Mouse (Mus musculus) embryonic facial prominence, embryonic 14.5 days (tissue): ENCODE results near the gene Gimap1. TPM values are rescaled to one million over a fixed set of nuclear protein-coding genes. Genes with fewer than 3 reads are reported as not detected.

Experiments
- ATAC-seq: fragments of 200-750 bp; cut with Nextera tagmentation; 2 replicates; pipeline ENCODE4 v1.8.0; 2017; ENCODE audit warnings: low read depth, moderate number of reproducible peaks, moderate TSS enrichment
- DNase-seq: peaks from one replicate; pipeline ENCODE4 v3.0.0-alpha.2; 2015; ENCODE audit warnings: low spot score
- H3K27ac ChIP-seq: fragments of 300-500 bp; sonication (generic); replicated peaks from 2 replicates; pipeline ENCODE4 v1.5.1; 2014; ENCODE audit warnings: low read depth, mild to moderate bottlenecking, low read length, moderate library complexity
- H3K27me3 ChIP-seq: fragments of 300-500 bp; sonication (generic); replicated peaks from 2 replicates; pipeline ENCODE4 v1.6.1; 2014; ENCODE audit warnings: low read length; ENCODE audit not compliant: control insufficient read depth, insufficient read depth
- H3K36me3 ChIP-seq: fragments of 300-500 bp; sonication (generic); 2 replicates; pipeline ENCODE4 v1.6.1; 2014; ENCODE audit warnings: low read length, mixed read lengths; ENCODE audit not compliant: control insufficient read depth, insufficient read depth
- H3K4me1 ChIP-seq: fragments of 300-500 bp; sonication (generic); 2 replicates; pipeline ENCODE4 v1.6.1; 2014; ENCODE audit warnings: antibody characterized with exemption, low read length; ENCODE audit not compliant: control insufficient read depth, insufficient read depth
- H3K4me2 ChIP-seq: fragments of 300-500 bp; sonication (generic); 2 replicates; pipeline ENCODE4 v1.6.1; 2014; ENCODE audit warnings: low read depth, mild to moderate bottlenecking, low read length, moderate library complexity, mixed read lengths
- H3K4me3 ChIP-seq: fragments of 300-500 bp; sonication (generic); 2 replicates; pipeline ENCODE4 v1.5.1; 2014; ENCODE audit warnings: low read depth, mild to moderate bottlenecking, low read length
- H3K9ac ChIP-seq: fragments of 300-500 bp; sonication (generic); 2 replicates; pipeline ENCODE4 v1.6.1; 2014; ENCODE audit warnings: low read depth, mild to moderate bottlenecking, low read length, moderate library complexity, mixed read lengths
- H3K9me3 ChIP-seq: fragments of 300-500 bp; sonication (generic); 2 replicates; pipeline ENCODE4 v1.6.1; 2016; ENCODE audit warnings: low read length; ENCODE audit not compliant: control insufficient read depth
- WGBS: fragments of 180-500 bp; shearing (Covaris S2); extraction: QIAGEN DNeasy Blood & Tissue Kit; methylation state at CpG from one replicate; pipeline ENCODE4 v1.1.7; 2014; 5-methylcytosine and 5-hydroxymethylcytosine counted together
- polyA plus RNA-seq: library from polyadenylated mRNA; unstranded; fragments of >200 nt; fragmentation: Nextera tagmentation; extraction: Ambion mirVana; gene quantifications from 2 replicates; pipeline ENCODE4 v1.2.1, GENCODE M21; 2014

The Gimap1 gene
- polyA plus RNA-seq, 1 experiment from 2014 or later = 12.7 TPM

DNA sequence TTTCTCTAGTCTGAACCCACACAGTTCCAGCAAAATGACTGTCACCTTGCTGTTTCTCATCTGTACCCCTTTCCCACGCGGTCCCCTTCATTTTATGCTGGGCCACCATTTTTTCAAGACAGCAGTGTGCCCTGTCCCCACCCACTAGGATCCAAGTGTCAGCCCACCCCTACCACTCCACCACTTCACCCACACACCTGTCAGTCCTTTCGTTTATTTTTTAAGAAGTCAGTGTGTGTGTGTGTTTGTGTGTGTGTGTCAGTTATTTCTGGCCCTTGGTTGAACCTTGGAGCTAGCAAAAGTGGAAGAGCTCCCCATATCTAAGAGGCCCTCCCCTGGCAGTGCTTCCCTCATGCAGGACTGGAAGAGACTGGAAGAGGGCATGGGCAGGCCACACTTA lies 30.1 kb downstream of the Gimap1 start:
- no peak overlapping the region for H3K4me3 ChIP-seq
- no peaks in the 10 kb centered on the region for H3K4me1 ChIP-seq
- H3K27ac ChIP-seq = no peak overlapping the region
- no peak for ATAC-seq
- H3K36me3 ChIP-seq = no peaks in the 10 kb centered on the region
- DNase-seq = no peak
- no peaks in the 10 kb centered on the region for H3K9me3 ChIP-seq
- whole genome bisulfite sequencing = 86% methylated on average over 3 of the region's 3 CpGs
- no peak overlapping the region for H3K9ac ChIP-seq
- H3K4me2 ChIP-seq = no peak overlapping the region
- H3K27me3 ChIP-seq = no peaks in the 10 kb centered on the region

DNA sequence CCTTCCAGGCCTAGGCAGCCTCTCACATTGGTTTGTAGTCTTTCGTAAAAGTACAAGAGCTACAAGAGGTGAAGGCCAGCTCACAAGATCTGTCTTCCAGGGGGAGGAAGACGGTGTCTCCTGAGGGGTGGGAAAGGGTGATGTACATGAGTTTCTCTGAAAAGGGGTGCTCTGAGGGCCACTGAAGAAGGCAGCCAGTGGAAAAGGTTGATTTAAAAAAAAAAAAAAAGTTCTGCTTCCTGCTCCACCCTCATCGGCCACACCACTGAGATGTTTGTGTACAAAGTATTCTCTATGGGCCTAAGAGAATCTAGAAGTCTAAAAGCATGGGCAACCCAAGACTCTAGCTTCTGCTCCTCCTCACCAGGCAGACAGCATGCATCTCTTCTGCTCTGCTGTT lies 31.8 kb downstream of the Gimap1 start, which contains the start of gene Gimap3:
Gene Gimap3, minus strand, starts transcription at position 156 of the 400 bp plus-strand sequence.
- H3K9ac ChIP-seq = no peak within 1 kb of the TSS
- no peaks in the 10 kb centered on the region for H3K36me3 ChIP-seq
- no peak within 1 kb of the TSS for H3K4me3 ChIP-seq
- DNase-seq (no peak), ATAC-seq (no peak)
- no peaks in the 10 kb centered on the region for H3K9me3 ChIP-seq
- 89% methylated on average over 3 of the region's 3 CpGs for WGBS
- no peak within 1 kb of the TSS for H3K4me2 ChIP-seq
- H3K27ac ChIP-seq = no peak within 1 kb of the TSS
- no peaks in the 10 kb centered on the region for H3K27me3 ChIP-seq
- no peaks in the 10 kb centered on the region for H3K4me1 ChIP-seq

DNA sequence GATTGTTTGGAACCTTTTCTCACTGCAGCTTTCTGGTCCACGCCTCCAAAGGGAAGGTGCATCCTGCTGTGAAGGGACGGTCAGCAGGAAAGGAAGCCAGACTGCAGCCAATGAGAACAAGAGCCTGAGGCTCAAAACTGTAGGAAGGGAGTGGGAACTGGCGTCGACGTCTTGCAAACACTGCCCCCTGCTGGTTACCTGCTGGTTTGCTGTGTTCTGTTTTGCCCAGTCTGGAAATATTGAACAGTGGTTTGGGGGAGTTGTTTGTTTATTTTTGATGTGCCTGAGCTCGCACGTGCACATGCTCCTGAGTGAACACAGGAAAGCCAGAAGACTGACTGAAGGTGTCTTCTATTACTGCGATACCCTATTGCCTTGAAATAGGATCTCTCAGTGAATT lies 33.2 kb downstream of the Gimap1 start:
- ATAC-seq (0 out of 2 replicates have a peak, but pooled peaks have one; percentile 44), DNase-seq (peak; percentile 78)
- Histone ChIP-seq H3K4me1 (no peaks in the 10 kb centered on the region), H3K36me3 (no peaks in the 10 kb centered on the region), H3K9me3 (no peaks in the 10 kb centered on the region), H3K27ac (no peak overlapping the region), H3K27me3 (no peaks in the 10 kb centered on the region), H3K9ac (no peak overlapping the region), H3K4me2 (peak overlapping the region; percentile 28; the same call in 1 of the 2 replicates), H3K4me3 (no peak overlapping the region)
- 11% methylated on average over 8 of the region's 8 CpGs for WGBS

DNA sequence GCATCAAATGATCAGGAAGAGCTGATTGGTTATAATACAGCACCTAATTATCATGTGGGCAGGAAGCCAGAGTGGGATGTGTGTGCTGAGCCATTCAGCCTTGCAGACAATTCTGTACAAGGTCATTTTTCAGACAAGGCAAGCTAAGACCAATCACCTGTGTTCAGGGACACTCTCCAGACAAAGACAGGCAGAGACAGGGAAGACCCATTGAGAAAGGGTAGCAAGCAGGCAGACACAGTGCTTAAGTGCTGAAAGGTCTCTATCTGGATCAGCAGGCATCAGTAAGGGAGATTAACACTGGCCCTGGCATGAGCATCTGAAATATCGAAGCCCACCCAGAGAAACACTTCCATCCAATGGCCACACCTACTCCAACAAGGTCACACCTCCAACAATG lies 45.6 kb downstream of the Gimap1 start:
- Histone ChIP-seq H3K9ac (no peak overlapping the region), H3K27me3 (no peaks in the 10 kb centered on the region), H3K9me3 (no peaks in the 10 kb centered on the region), H3K36me3 (no peaks in the 10 kb centered on the region), H3K27ac (no peak overlapping the region), H3K4me1 (no peaks in the 10 kb centered on the region), H3K4me2 (no peak overlapping the region), H3K4me3 (no peak overlapping the region)
- WGBS = 86% methylated on average over 1 of the region's 1 CpGs
- ATAC-seq = no peak
- DNase-seq = no peak

DNA sequence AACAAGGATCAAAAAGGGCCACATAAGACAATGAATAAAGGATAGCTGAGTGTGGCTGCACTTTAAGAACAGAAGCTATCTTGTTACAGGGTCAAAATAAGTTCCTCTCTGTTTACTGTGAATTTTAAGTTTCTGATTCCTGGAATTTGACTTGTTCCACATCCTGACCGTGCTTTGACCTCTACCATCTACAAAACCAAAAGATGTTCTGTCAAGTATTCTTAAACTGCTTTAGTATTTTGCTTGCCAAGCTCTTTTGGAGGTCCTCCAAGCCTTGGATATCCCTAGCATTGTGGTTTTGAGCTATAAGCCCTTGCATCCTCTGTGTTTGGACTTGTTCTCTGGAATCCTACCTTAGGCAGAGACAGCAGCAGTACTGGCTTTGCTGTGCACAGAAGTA lies 46.3 kb downstream of the Gimap1 start:
- no peaks in the 10 kb centered on the region for H3K36me3 ChIP-seq
- WGBS = 45% methylated on average over 1 of the region's 1 CpGs
- no peaks in the 10 kb centered on the region for H3K4me1 ChIP-seq
- H3K9me3 ChIP-seq = no peaks in the 10 kb centered on the region
- no peak overlapping the region for H3K9ac ChIP-seq
- H3K4me2 ChIP-seq = no peak overlapping the region
- ATAC-seq (peak; percentile 81), DNase-seq (peak; percentile 92)
- H3K4me3 ChIP-seq = no peak overlapping the region
- H3K27ac ChIP-seq = no peak overlapping the region
- H3K27me3 ChIP-seq = no peaks in the 10 kb centered on the region

DNA sequence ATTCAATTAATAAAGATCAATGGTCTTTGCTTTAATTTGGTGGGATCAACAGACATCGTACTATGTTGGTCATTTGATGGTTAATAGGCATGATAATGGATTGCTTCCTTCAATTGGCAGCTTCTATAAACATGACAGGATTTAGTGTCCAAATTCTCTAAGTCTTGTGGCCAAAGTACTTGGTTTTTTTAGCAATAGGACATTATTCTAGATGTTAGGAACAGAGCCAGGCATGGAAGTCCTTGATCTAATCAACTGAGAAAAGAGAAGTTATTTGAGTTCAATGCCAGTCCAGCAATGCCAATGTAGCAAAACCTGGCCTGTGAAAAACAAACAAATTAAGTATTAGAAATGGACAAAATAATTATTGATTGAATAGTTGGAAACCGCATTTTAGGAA lies 46.7 kb downstream of the Gimap1 start:
- no peak overlapping the region for H3K27ac ChIP-seq
- no peak overlapping the region for H3K4me2 ChIP-seq
- no peak for ATAC-seq
- DNase-seq = no peak
- H3K27me3 ChIP-seq = no peaks in the 10 kb centered on the region
- H3K9ac ChIP-seq = no peak overlapping the region
- no peaks in the 10 kb centered on the region for H3K36me3 ChIP-seq
- 71% methylated on average over 2 of the region's 2 CpGs for WGBS
- H3K9me3 ChIP-seq = no peaks in the 10 kb centered on the region
- no peaks in the 10 kb centered on the region for H3K4me1 ChIP-seq
- H3K4me3 ChIP-seq = no peak overlapping the region

DNA sequence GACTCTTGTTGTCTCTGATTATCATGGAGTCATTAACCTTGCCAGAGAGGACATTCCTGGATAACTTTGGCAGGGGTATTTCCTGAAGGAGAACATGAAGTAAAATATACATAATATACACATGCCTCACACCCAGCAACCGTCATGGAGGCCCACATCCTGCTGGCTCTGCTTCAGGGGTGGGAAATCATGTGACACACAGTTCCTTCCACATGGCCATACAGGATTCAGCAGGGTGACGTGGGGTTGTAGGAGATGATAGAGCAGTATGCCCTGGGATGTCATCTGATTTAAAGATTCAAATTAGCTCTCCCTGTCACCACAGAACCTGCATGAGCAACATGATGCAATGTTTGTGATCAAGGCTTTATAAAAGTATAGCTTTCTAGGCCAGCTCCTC lies 49.0 kb downstream of the Gimap1 start:
- Histone ChIP-seq H3K9me3 (no peaks in the 10 kb centered on the region), H3K36me3 (no peaks in the 10 kb centered on the region), H3K4me2 (no peak overlapping the region), H3K9ac (no peak overlapping the region), H3K27me3 (no peaks in the 10 kb centered on the region), H3K4me3 (no peak overlapping the region), H3K27ac (no peak overlapping the region), H3K4me1 (no peaks in the 10 kb centered on the region)
- ATAC-seq (no peak), DNase-seq (no peak)
- 89% methylated on average over 2 of the region's 2 CpGs for WGBS

Other genes with a start within 250 kb of the Gimap1 start
- gene Atp6v0e2, start 201.4 kb upstream of the Gimap1 start, polyA plus RNA-seq = 22.8 TPM in 2 replicates
- 6.7 and 6.8 TPM in 2 replicates for gene Lrrc61, start 184.3 kb upstream of the Gimap1 start, polyA plus RNA-seq
- 21.9 and 29.1 TPM in 2 replicates for gene Rarres2, start 166.3 kb upstream of the Gimap1 start, polyA plus RNA-seq
- not detected in 2 replicates for gene Gm45021, start 149.4 kb upstream of the Gimap1 start, polyA plus RNA-seq
- gene Repin1, start 145.2 kb upstream of the Gimap1 start, polyA plus RNA-seq = 23.1 and 23.4 TPM in 2 replicates
- not detected in 2 replicates for gene Gm44965, start 145.1 kb upstream of the Gimap1 start, polyA plus RNA-seq
- 5.9 and 6.1 TPM in 2 replicates for gene Zfp775, start 137.0 kb upstream of the Gimap1 start, polyA plus RNA-seq
- gene AI854703, start 112.3 kb upstream of the Gimap1 start, polyA plus RNA-seq = 0.77 and 0.90 TPM in 2 replicates
- 0.46 and 0.93 TPM in 2 replicates for gene Gimap8, start 91.8 kb upstream of the Gimap1 start, polyA plus RNA-seq
- gene Gimap9, start 62.9 kb upstream of the Gimap1 start, polyA plus RNA-seq = 7.4 and 9.1 TPM in 2 replicates
- gene Gimap4, start 54.5 kb upstream of the Gimap1 start, polyA plus RNA-seq = 12.6 and 13.3 TPM in 2 replicates
- 19.6 and 22.8 TPM in 2 replicates for gene Gimap6, start 30.8 kb upstream of the Gimap1 start, polyA plus RNA-seq
- 3.2 TPM in 1 of 2 replicates, not detected in the other for gene Gm28053, start 20.4 kb upstream of the Gimap1 start, polyA plus RNA-seq
- gene Gimap7, start 20.4 kb upstream of the Gimap1 start, polyA plus RNA-seq = not detected in 2 replicates
- 5.2 and 5.3 TPM in 2 replicates for gene Gimap5, start 7.1 kb downstream of the Gimap1 start, polyA plus RNA-seq
- not detected in 2 replicates for gene Gimap3, start 31.8 kb downstream of the Gimap1 start, polyA plus RNA-seq
- gene Tmem176a, start 101.9 kb downstream of the Gimap1 start, polyA plus RNA-seq = 92.7 and 101 TPM in 2 replicates
- gene Tmem176b, start 102.4 kb downstream of the Gimap1 start, polyA plus RNA-seq = 244 and 254 TPM in 2 replicates
- 0.08 TPM in 1 of 2 replicates, not detected in the other for gene Aoc1, start 133.8 kb downstream of the Gimap1 start, polyA plus RNA-seq
- gene 1600015I10Rik, start 190.8 kb downstream of the Gimap1 start, polyA plus RNA-seq = not detected in 2 replicates
- gene Doxl2, start 235.9 kb downstream of the Gimap1 start, polyA plus RNA-seq = not detected in 2 replicates
- gene Svs1, start 247.8 kb downstream of the Gimap1 start, polyA plus RNA-seq = not detected in 2 replicates